Mouse (Mus musculus) embryonic facial prominence, embryonic 15.5 days (tissue): ENCODE measurements around the gene Cenpv. TPM values are rescaled to one million over a fixed set of nuclear protein-coding genes. Genes with fewer than 3 reads are reported as not detected.

Experiments used
- ATAC-seq: fragments of 200-750 bp; cut with Nextera tagmentation; 2 replicates; pipeline ENCODE4 v1.8.0; 2017; ENCODE audit warnings: low read depth, moderate TSS enrichment; ENCODE audit not compliant: insufficient number of reproducible peaks, low FRiP score, low TSS enrichment
- H3K27ac ChIP-seq: fragments of 300-500 bp; sonication (generic); replicated peaks from 2 replicates; pipeline ENCODE4 v1.5.1; 2015; ENCODE audit warnings: mild to moderate bottlenecking, inconsistent platforms
- H3K27me3 ChIP-seq: fragments of 300-500 bp; sonication (generic); 2 replicates; pipeline ENCODE4 v1.6.1; 2015; ENCODE audit warnings: inconsistent platforms
- H3K36me3 ChIP-seq: fragments of 300-500 bp; sonication (generic); 2 replicates; pipeline ENCODE4 v1.6.1; 2015; ENCODE audit warnings: mild to moderate bottlenecking, inconsistent platforms
- H3K4me1 ChIP-seq: fragments of 300-500 bp; sonication (generic); 2 replicates; pipeline ENCODE4 v1.6.1; 2015; ENCODE audit warnings: inconsistent platforms
- H3K4me2 ChIP-seq: fragments of 300-500 bp; sonication (generic); replicated peaks from 2 replicates; pipeline ENCODE4 v1.6.1; 2015; ENCODE audit warnings: mild to moderate bottlenecking, inconsistent platforms
- H3K4me3 ChIP-seq: fragments of 300-500 bp; sonication (generic); replicated peaks from 2 replicates; pipeline ENCODE4 v1.5.1; 2015; ENCODE audit warnings: mild to moderate bottlenecking, inconsistent platforms
- H3K9ac ChIP-seq: fragments of 300-500 bp; sonication (generic); 2 replicates; pipeline ENCODE4 v1.6.1; 2015; ENCODE audit warnings: inconsistent platforms
- H3K9me3 ChIP-seq: fragments of 300-500 bp; sonication (generic); replicated peaks from 2 replicates; pipeline ENCODE4 v1.6.1; 2016; ENCODE audit warnings: inconsistent platforms
- WGBS: fragments of 180-500 bp; shearing (Covaris S2); methylation state at CpG from one replicate; pipeline ENCODE4 v1.1.7; 2015; 5-methylcytosine and 5-hydroxymethylcytosine counted together
- polyA plus RNA-seq: library from polyadenylated mRNA; unstranded; fragments of >200 nt; fragmentation: Nextera tagmentation; extraction: Ambion mirVana; gene quantifications from 2 replicates; pipeline ENCODE4 v1.2.1, GENCODE M21; 2015

Cenpv gene
- polyA plus RNA-seq, 1 experiment from 2014 or later: 29.0 TPM

DNA sequence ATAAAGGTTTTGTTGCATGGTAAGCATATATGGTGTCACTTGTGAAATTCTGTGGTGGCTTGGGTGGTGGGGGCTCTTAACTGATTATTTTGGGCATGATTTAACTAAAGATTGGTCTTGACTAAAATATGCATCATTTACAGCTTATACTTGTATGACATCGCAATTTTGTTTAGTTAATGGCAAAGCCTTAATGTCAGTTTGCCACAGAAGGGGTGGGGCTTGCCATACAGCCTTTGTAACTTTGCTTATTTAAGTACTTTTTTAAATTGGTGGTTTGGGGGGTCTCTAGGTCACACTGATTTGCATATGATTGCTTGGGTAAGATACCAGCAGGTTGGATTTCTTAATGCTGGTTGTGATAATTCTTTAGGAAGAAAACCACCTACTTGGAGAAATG, 14.1 kb upstream of the Cenpv start:
- 14% methylated on average over 1 of the region's 1 CpGs for WGBS
- Histone ChIP-seq H3K9ac (peak overlapping the region; percentile 21; the same call in 1 of the 2 replicates), H3K36me3 (peaks cover 15% of the 10 kb centered on the region; the same call in 1 of the 2 replicates), H3K4me1 (peaks cover 39% of the 10 kb centered on the region), H3K4me3 (peak overlapping the region; percentile 38), H3K4me2 (peak overlapping the region; percentile 65), H3K9me3 (no peaks in the 10 kb centered on the region), H3K27me3 (no peaks in the 10 kb centered on the region), H3K27ac (no peak overlapping the region)
- no peak for ATAC-seq

GRCm38 (mm10) chr11:62551226-62552119, 12.4 kb upstream of the Cenpv start:
- H3K27me3 ChIP-seq: no peaks in the 10 kb centered on the region
- H3K4me3 ChIP-seq: peak overlapping the region; percentile 65
- H3K36me3 ChIP-seq: peaks cover 15% of the 10 kb centered on the region; the same call in 1 of the 2 replicates
- peaks cover 38% of the 10 kb centered on the region for H3K4me1 ChIP-seq
- ATAC-seq: peak; percentile 86
- H3K4me2 ChIP-seq: peak overlapping the region; percentile 42
- H3K9me3 ChIP-seq: no peaks in the 10 kb centered on the region
- peak overlapping the region; percentile 68 for H3K9ac ChIP-seq
- peak overlapping the region; percentile 87 for H3K27ac ChIP-seq
- WGBS: under 1% methylated on average over 58 of the region's 58 CpGs

DNA sequence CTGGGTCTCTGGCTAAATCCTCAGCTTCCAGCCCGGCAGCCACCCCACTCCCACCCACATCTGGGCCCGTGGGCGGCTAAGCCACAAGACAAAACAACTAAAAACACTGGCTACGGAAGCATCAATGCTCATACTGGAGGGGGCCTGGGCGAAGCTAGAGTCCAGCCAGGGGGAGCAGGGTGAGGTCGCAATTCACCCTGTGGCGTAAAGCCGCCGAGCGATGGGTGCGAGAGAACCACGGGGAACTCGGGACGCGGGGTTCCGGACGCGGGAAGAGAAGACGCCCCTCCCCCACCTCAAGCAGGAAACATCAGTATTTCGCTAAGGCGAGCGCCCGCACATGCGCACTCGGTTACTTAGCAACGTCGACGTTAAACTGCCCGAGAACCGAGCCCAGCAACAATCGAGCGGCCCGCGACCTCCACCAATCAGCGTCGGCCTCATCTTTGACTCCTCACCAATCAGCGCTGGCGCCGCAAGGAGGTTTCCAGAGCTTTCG, 11.7 kb upstream of the Cenpv start, which contains the start of gene Ubb:
Gene Ubb (plus strand): TSS at position 445 of the 499 bp plus-strand sequence.
- ATAC-seq: peak; percentile 96
- no peaks in the 10 kb centered on the region for H3K9me3 ChIP-seq
- H3K36me3 ChIP-seq: peaks cover 15% of the 10 kb centered on the region; the same call in 1 of the 2 replicates
- WGBS: under 1% methylated on average over 40 of the region's 40 CpGs
- no peaks in the 10 kb centered on the region for H3K27me3 ChIP-seq
- peak within 1 kb of the TSS; percentile 65 for H3K4me3 ChIP-seq
- peak within 1 kb of the TSS; percentile 99 for H3K27ac ChIP-seq
- H3K4me2 ChIP-seq: peak within 1 kb of the TSS; percentile 69
- H3K9ac ChIP-seq: peak within 1 kb of the TSS; percentile 94
- peaks cover 38% of the 10 kb centered on the region for H3K4me1 ChIP-seq

GRCm38 (mm10) chr11:62550227-62550685, 11.2 kb upstream of the Cenpv start:
- peak; percentile 30 for ATAC-seq
- H3K4me2 ChIP-seq: peak overlapping the region; percentile 69
- peaks cover 34% of the 10 kb centered on the region for H3K4me1 ChIP-seq
- H3K27ac ChIP-seq: peak overlapping the region; percentile 99
- H3K4me3 ChIP-seq: peak overlapping the region; percentile 65
- peak overlapping the region; percentile 94 for H3K9ac ChIP-seq
- under 1% methylated on average over 11 of the region's 11 CpGs for WGBS
- H3K27me3 ChIP-seq: no peaks in the 10 kb centered on the region
- no peaks in the 10 kb centered on the region for H3K9me3 ChIP-seq
- peaks cover 15% of the 10 kb centered on the region; the same call in 1 of the 2 replicates for H3K36me3 ChIP-seq

- Histone ChIP-seq H3K27me3 (no peaks in the 10 kb centered on the region), H3K9me3 (no peaks in the 10 kb centered on the region), H3K9ac (peak overlapping the region; percentile 94; the same call in 1 of the 2 replicates), H3K27ac (peak overlapping the region; percentile 99), H3K4me3 (peak overlapping the region; percentile 65), H3K4me2 (peak overlapping the region; percentile 69), H3K4me1 (peaks cover 30% of the 10 kb centered on the region), H3K36me3 (peaks cover 10% of the 10 kb centered on the region; the same call in 1 of the 2 replicates)
- 9% methylated on average over 5 of the region's 5 CpGs for WGBS
- ATAC-seq: no peak
These were observed 10.7 kb upstream of the Cenpv start for GRCm38 (mm10) chr11:62549782-62550181.

DNA sequence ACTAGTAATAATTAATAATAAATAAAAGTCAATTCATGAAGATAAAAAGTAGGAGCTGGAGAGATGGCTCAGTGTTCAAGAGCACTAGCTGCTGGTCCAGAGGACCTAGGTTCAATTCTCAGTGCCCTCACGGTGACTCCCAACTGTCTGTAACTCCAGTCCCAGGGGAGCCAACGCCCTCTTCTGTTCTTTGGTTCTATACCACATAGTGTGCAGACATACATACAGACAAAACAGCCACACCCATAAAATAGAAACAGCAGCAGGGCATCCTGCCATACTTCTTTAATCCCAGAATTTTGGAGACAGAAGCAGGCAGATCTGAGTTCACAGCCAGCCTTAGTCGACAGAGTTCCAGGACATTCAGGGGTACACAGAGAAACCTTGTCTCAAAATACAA, 4.9 kb upstream of the Cenpv start:
- no peak overlapping the region for H3K9ac ChIP-seq
- WGBS: 87% methylated on average over 3 of the region's 3 CpGs
- no peaks in the 10 kb centered on the region for H3K9me3 ChIP-seq
- H3K36me3 ChIP-seq: no peaks in the 10 kb centered on the region
- no peak overlapping the region for H3K4me3 ChIP-seq
- H3K4me2 ChIP-seq: no peak overlapping the region
- ATAC-seq: no peak
- 0 out of 2 replicates have a peak, but pooled peaks cover 4% of the 10 kb centered on the region for H3K4me1 ChIP-seq
- peaks cover 10% of the 10 kb centered on the region for H3K27me3 ChIP-seq
- no peak overlapping the region for H3K27ac ChIP-seq

DNA sequence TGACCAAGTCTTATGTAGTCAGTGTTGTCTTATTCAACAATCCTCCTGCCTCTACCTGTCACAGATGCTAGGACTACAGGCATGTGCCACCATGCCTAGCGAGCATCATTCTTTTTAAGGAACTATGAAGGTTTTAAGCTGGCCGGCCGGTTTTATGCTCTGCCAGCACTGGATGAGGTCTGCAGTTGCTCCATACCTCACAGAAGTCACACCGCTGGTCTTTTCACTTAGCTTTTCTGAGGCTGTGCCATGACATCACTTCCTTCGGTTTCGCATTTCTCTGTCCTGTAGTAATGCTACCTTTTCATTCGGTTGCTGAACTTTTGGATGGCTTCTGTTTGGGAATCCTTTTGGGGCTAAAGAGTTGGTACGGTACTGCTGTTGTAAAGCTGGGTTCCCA, 2.5 kb upstream of the Cenpv start:
- H3K4me2 ChIP-seq: no peak overlapping the region
- no peaks in the 10 kb centered on the region for H3K36me3 ChIP-seq
- ATAC-seq: no peak
- WGBS: 74% methylated on average over 8 of the region's 8 CpGs
- H3K27me3 ChIP-seq: peaks cover 10% of the 10 kb centered on the region
- H3K27ac ChIP-seq: no peak overlapping the region
- H3K4me1 ChIP-seq: peaks cover 9% of the 10 kb centered on the region; the same call in 1 of the 2 replicates
- H3K4me3 ChIP-seq: no peak overlapping the region
- H3K9ac ChIP-seq: no peak overlapping the region
- H3K9me3 ChIP-seq: no peaks in the 10 kb centered on the region

DNA sequence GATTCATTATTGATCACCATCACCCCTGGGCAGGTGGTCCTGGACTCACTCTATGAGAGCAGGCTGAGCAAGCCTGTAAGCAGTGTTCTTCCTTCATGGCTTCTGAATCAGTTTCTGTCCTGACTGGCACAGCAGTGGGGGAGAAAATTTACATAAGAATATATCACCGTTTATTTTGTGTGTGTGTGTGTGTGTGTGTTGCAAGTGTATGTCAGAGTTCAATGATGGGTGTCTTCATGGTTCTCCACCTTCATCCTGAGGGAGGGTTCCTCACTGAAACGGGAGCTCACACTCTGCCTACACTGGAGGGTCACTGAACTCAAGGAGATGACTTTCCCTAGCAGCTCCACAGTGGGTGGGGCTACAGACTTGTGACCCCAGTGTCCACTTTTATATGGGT, 1.9 kb upstream of the Cenpv start:
- Histone ChIP-seq H3K27ac (no peak overlapping the region), H3K4me1 (peaks cover 9% of the 10 kb centered on the region; the same call in 1 of the 2 replicates), H3K36me3 (no peaks in the 10 kb centered on the region), H3K4me2 (no peak overlapping the region), H3K4me3 (no peak overlapping the region), H3K9ac (no peak overlapping the region), H3K27me3 (peaks cover 10% of the 10 kb centered on the region), H3K9me3 (no peaks in the 10 kb centered on the region)
- ATAC-seq: no peak
- WGBS: 61% methylated on average over 2 of the region's 2 CpGs

- H3K4me3 ChIP-seq: no peak overlapping the region
- no peak overlapping the region for H3K4me2 ChIP-seq
- no peak for ATAC-seq
- peaks cover 9% of the 10 kb centered on the region; the same call in 1 of the 2 replicates for H3K4me1 ChIP-seq
- no peaks in the 10 kb centered on the region for H3K9me3 ChIP-seq
- no peak overlapping the region for H3K27ac ChIP-seq
- WGBS: 79% methylated on average over 7 of the region's 7 CpGs
- no peak overlapping the region for H3K9ac ChIP-seq
- no peaks in the 10 kb centered on the region for H3K36me3 ChIP-seq
- peaks cover 10% of the 10 kb centered on the region for H3K27me3 ChIP-seq
These were observed 1.1 kb upstream of the Cenpv start for GRCm38 (mm10) chr11:62540167-62540566.

- peak overlapping the region; percentile 82 for H3K9ac ChIP-seq
- H3K4me3 ChIP-seq: peak overlapping the region; percentile 73
- ATAC-seq: peak; percentile 74
- no peaks in the 10 kb centered on the region for H3K9me3 ChIP-seq
- peaks cover 10% of the 10 kb centered on the region for H3K27me3 ChIP-seq
- 0 out of 2 replicates have a peak, but pooled peaks cover 1% of the 10 kb centered on the region for H3K36me3 ChIP-seq
- peak overlapping the region; percentile 48; the same call in 1 of the 2 replicates for H3K27ac ChIP-seq
- H3K4me2 ChIP-seq: peak overlapping the region; percentile 93
- under 1% methylated on average over 62 of the region's 73 CpGs for WGBS
- peaks cover 9% of the 10 kb centered on the region; the same call in 1 of the 2 replicates for H3K4me1 ChIP-seq
These were observed 556 bp downstream of the Cenpv start for GRCm38 (mm10) chr11:62538321-62539088.
